Mouse (Mus musculus): ENCODE measurements around the gene Zfp768. TPM values are rescaled to one million over a fixed set of nuclear protein-coding genes. Genes with fewer than 3 reads are reported as not detected.
"Not testable (repeated sequence)": the region's sequence is repeated elsewhere in the genome, so short reads cannot be mapped to it uniquely, and the experiment has no call there.

Gene Zfp768
- polyA plus RNA-seq, 1 experiment from 2014 or later = 5.5 TPM

GRCm38 (mm10) chr7:127362418-127362817 is 17.0 kb upstream of the Zfp768 start:
- H3K4me3 ChIP-seq (ENCODE audit: low read depth, low read length); H3K36me3 ChIP-seq (ENCODE audit: control insufficient read depth, insufficient read depth, low read length); H3K9ac ChIP-seq (ENCODE audit: low read length); H3K4me1 ChIP-seq (replicated peaks; ENCODE audit: control insufficient read depth, insufficient read depth, low read length); H3K9me3 ChIP-seq (ENCODE audit: control insufficient read depth, low read length); ATAC-seq (replicated peaks; ENCODE audit: low FRiP score); H3K27ac ChIP-seq (ENCODE audit: low read depth, low read length); H3K27me3 ChIP-seq (ENCODE audit: control insufficient read depth, insufficient read depth, low read length): not testable (repeated sequence)
- DNase-seq (ENCODE audit: low spot score) = peak; percentile 63
- peak overlapping the region; percentile 29; the same call in 1 of the 2 replicates for H3K4me2 ChIP-seq (ENCODE audit: low read depth, low read length, severe bottlenecking)
- 14% methylated on average over 13 of the region's 13 CpGs for WGBS

- no peak overlapping the region for H3K4me3 ChIP-seq (ENCODE audit: low read depth, low read length)
- 49% methylated on average over 12 of the region's 13 CpGs for WGBS
- H3K36me3 ChIP-seq (ENCODE audit: control insufficient read depth, insufficient read depth, low read length) = no peaks in the 10 kb centered on the region
- no peaks in the 10 kb centered on the region for H3K9me3 ChIP-seq (ENCODE audit: control insufficient read depth, low read length)
- DNase-seq (ENCODE audit: low spot score) (no peak), ATAC-seq (replicated peaks; ENCODE audit: low FRiP score) (no peak)
- peaks cover 6% of the 10 kb centered on the region; the same call in 1 of the 2 replicates for H3K4me1 ChIP-seq (replicated peaks; ENCODE audit: control insufficient read depth, insufficient read depth, low read length)
- H3K4me2 ChIP-seq (ENCODE audit: low read depth, low read length, severe bottlenecking) = no peak overlapping the region
- no peak overlapping the region for H3K27ac ChIP-seq (ENCODE audit: low read depth, low read length)
- H3K9ac ChIP-seq (ENCODE audit: low read length) = no peak overlapping the region
- no peaks in the 10 kb centered on the region for H3K27me3 ChIP-seq (ENCODE audit: control insufficient read depth, insufficient read depth, low read length)
These were observed 16.1 kb upstream of the Zfp768 start for GRCm38 (mm10) chr7:127361449-127361848.

- no peaks in the 10 kb centered on the region for H3K36me3 ChIP-seq (ENCODE audit: control insufficient read depth, insufficient read depth, low read length)
- peaks cover 6% of the 10 kb centered on the region; the same call in 1 of the 2 replicates for H3K4me1 ChIP-seq (replicated peaks; ENCODE audit: control insufficient read depth, insufficient read depth, low read length)
- no peaks in the 10 kb centered on the region for H3K27me3 ChIP-seq (ENCODE audit: control insufficient read depth, insufficient read depth, low read length)
- H3K27ac ChIP-seq (ENCODE audit: low read depth, low read length) = no peak overlapping the region
- ATAC-seq (replicated peaks; ENCODE audit: low FRiP score) = no peak
- no peak for DNase-seq (ENCODE audit: low spot score)
- H3K9ac ChIP-seq (ENCODE audit: low read length) = no peak overlapping the region
- WGBS = 80% methylated on average over 4 of the region's 4 CpGs
- H3K4me2 ChIP-seq (ENCODE audit: low read depth, low read length, severe bottlenecking) = no peak overlapping the region
- H3K9me3 ChIP-seq (ENCODE audit: control insufficient read depth, low read length) = no peaks in the 10 kb centered on the region
- no peak overlapping the region for H3K4me3 ChIP-seq (ENCODE audit: low read depth, low read length)
These were observed 14.9 kb upstream of the Zfp768 start for GRCm38 (mm10) chr7:127360265-127360664.

GRCm38 (mm10) chr7:127358472-127358871 is 13.1 kb upstream of the Zfp768 start:
- no peaks in the 10 kb centered on the region for H3K36me3 ChIP-seq (ENCODE audit: control insufficient read depth, insufficient read depth, low read length)
- no peaks in the 10 kb centered on the region for H3K27me3 ChIP-seq (ENCODE audit: control insufficient read depth, insufficient read depth, low read length)
- ATAC-seq (replicated peaks; ENCODE audit: low FRiP score) = no peak
- no peak overlapping the region for H3K4me2 ChIP-seq (ENCODE audit: low read depth, low read length, severe bottlenecking)
- H3K4me3 ChIP-seq (ENCODE audit: low read depth, low read length) = no peak overlapping the region
- whole genome bisulfite sequencing = 71% methylated on average over 4 of the region's 4 CpGs
- H3K9me3 ChIP-seq (ENCODE audit: control insufficient read depth, low read length) = no peaks in the 10 kb centered on the region
- DNase-seq (ENCODE audit: low spot score) = no peak
- H3K4me1 ChIP-seq (replicated peaks; ENCODE audit: control insufficient read depth, insufficient read depth, low read length) = peaks cover 2% of the 10 kb centered on the region; the same call in 1 of the 2 replicates
- H3K9ac ChIP-seq (ENCODE audit: low read length) = no peak overlapping the region
- H3K27ac ChIP-seq (ENCODE audit: low read depth, low read length) = no peak overlapping the region

GRCm38 (mm10) chr7:127357871-127358270 is 12.5 kb upstream of the Zfp768 start:
- Histone ChIP-seq H3K4me2 (ENCODE audit: low read depth, low read length, severe bottlenecking) (no peak overlapping the region), H3K36me3 (ENCODE audit: control insufficient read depth, insufficient read depth, low read length) (no peaks in the 10 kb centered on the region), H3K9ac (ENCODE audit: low read length) (no peak overlapping the region), H3K9me3 (ENCODE audit: control insufficient read depth, low read length) (no peaks in the 10 kb centered on the region), H3K27ac (ENCODE audit: low read depth, low read length) (no peak overlapping the region), H3K4me1 (replicated peaks; ENCODE audit: control insufficient read depth, insufficient read depth, low read length) (no peaks in the 10 kb centered on the region), H3K27me3 (ENCODE audit: control insufficient read depth, insufficient read depth, low read length) (no peaks in the 10 kb centered on the region), H3K4me3 (ENCODE audit: low read depth, low read length) (no peak overlapping the region)
- 48% methylated on average over 2 of the region's 2 CpGs for WGBS
- DNase-seq (ENCODE audit: low spot score) (no peak), ATAC-seq (replicated peaks; ENCODE audit: low FRiP score) (no peak)

- ATAC-seq (replicated peaks; ENCODE audit: low FRiP score) (no peak), DNase-seq (ENCODE audit: low spot score) (no peak)
- Histone ChIP-seq H3K4me2 (ENCODE audit: low read depth, low read length, severe bottlenecking) (no peak overlapping the region), H3K9ac (ENCODE audit: low read length) (no peak overlapping the region), H3K4me1 (replicated peaks; ENCODE audit: control insufficient read depth, insufficient read depth, low read length) (no peaks in the 10 kb centered on the region), H3K27ac (ENCODE audit: low read depth, low read length) (no peak overlapping the region), H3K27me3 (ENCODE audit: control insufficient read depth, insufficient read depth, low read length) (no peaks in the 10 kb centered on the region), H3K4me3 (ENCODE audit: low read depth, low read length) (no peak overlapping the region), H3K9me3 (ENCODE audit: control insufficient read depth, low read length) (no peaks in the 10 kb centered on the region), H3K36me3 (ENCODE audit: control insufficient read depth, insufficient read depth, low read length) (no peaks in the 10 kb centered on the region)
- WGBS = 74% methylated on average over 3 of the region's 3 CpGs
These were observed 10.4 kb upstream of the Zfp768 start for GRCm38 (mm10) chr7:127355796-127356195.

GRCm38 (mm10) chr7:127351230-127352004 is 6.0 kb upstream of the Zfp768 start:
- no peak overlapping the region for H3K27ac ChIP-seq (ENCODE audit: low read depth, low read length)
- 87% methylated on average over 5 of the region's 5 CpGs for WGBS
- DNase-seq (ENCODE audit: low spot score) = no peak
- H3K27me3 ChIP-seq (ENCODE audit: control insufficient read depth, insufficient read depth, low read length) = no peaks in the 10 kb centered on the region
- no peak overlapping the region for H3K4me3 ChIP-seq (ENCODE audit: low read depth, low read length)
- H3K4me2 ChIP-seq (ENCODE audit: low read depth, low read length, severe bottlenecking) = no peak overlapping the region
- ATAC-seq (replicated peaks; ENCODE audit: low FRiP score) = no peak
- H3K4me1 ChIP-seq (replicated peaks; ENCODE audit: control insufficient read depth, insufficient read depth, low read length) = no peaks in the 10 kb centered on the region
- H3K9me3 ChIP-seq (ENCODE audit: control insufficient read depth, low read length) = no peaks in the 10 kb centered on the region
- no peak overlapping the region for H3K9ac ChIP-seq (ENCODE audit: low read length)
- H3K36me3 ChIP-seq (ENCODE audit: control insufficient read depth, insufficient read depth, low read length) = no peaks in the 10 kb centered on the region

- Histone ChIP-seq H3K27ac (ENCODE audit: low read depth, low read length) (no peak overlapping the region), H3K9me3 (ENCODE audit: control insufficient read depth, low read length) (no peaks in the 10 kb centered on the region), H3K4me1 (replicated peaks; ENCODE audit: control insufficient read depth, insufficient read depth, low read length) (peaks cover 5% of the 10 kb centered on the region; the same call in 1 of the 2 replicates), H3K4me2 (ENCODE audit: low read depth, low read length, severe bottlenecking) (peak overlapping the region; percentile 81; the same call in 1 of the 2 replicates), H3K9ac (ENCODE audit: low read length) (no peak overlapping the region), H3K27me3 (ENCODE audit: control insufficient read depth, insufficient read depth, low read length) (no peaks in the 10 kb centered on the region), H3K4me3 (ENCODE audit: low read depth, low read length) (peak overlapping the region; percentile 89), H3K36me3 (ENCODE audit: control insufficient read depth, insufficient read depth, low read length) (no peaks in the 10 kb centered on the region)
- DNase-seq (ENCODE audit: low spot score) (no peak), ATAC-seq (replicated peaks; ENCODE audit: low FRiP score) (no peak)
- 18% methylated on average over 8 of the region's 8 CpGs for WGBS
These were observed 1.3 kb upstream of the Zfp768 start for GRCm38 (mm10) chr7:127346676-127347075.

GRCm38 (mm10) chr7:127345092-127345491 is 297 bp downstream of the Zfp768 start:
- Histone ChIP-seq H3K27ac (ENCODE audit: low read depth, low read length) (peak overlapping the region; percentile 81), H3K27me3 (ENCODE audit: control insufficient read depth, insufficient read depth, low read length) (no peaks in the 10 kb centered on the region), H3K4me2 (ENCODE audit: low read depth, low read length, severe bottlenecking) (peak overlapping the region; percentile 81), H3K9ac (ENCODE audit: low read length) (peak overlapping the region; percentile 95), H3K36me3 (ENCODE audit: control insufficient read depth, insufficient read depth, low read length) (0 out of 2 replicates have a peak, but pooled peaks cover 2% of the 10 kb centered on the region), H3K9me3 (ENCODE audit: control insufficient read depth, low read length) (no peaks in the 10 kb centered on the region), H3K4me1 (replicated peaks; ENCODE audit: control insufficient read depth, insufficient read depth, low read length) (peaks cover 5% of the 10 kb centered on the region; the same call in 1 of the 2 replicates), H3K4me3 (ENCODE audit: low read depth, low read length) (peak overlapping the region; percentile 89)
- 1% methylated on average over 42 of the region's 42 CpGs for WGBS
- ATAC-seq (replicated peaks; ENCODE audit: low FRiP score) = peak; percentile 50
- no peak for DNase-seq (ENCODE audit: low spot score)
